Mouse (Mus musculus): Measurements from ENCODE around the gene Trim9. TPM values are rescaled to one million over a fixed set of nuclear protein-coding genes. Genes with fewer than 3 reads are reported as not detected.

The Trim9 gene
- polyA plus RNA-seq, 1 experiment from 2014 or later, result 0.43 TPM

DNA sequence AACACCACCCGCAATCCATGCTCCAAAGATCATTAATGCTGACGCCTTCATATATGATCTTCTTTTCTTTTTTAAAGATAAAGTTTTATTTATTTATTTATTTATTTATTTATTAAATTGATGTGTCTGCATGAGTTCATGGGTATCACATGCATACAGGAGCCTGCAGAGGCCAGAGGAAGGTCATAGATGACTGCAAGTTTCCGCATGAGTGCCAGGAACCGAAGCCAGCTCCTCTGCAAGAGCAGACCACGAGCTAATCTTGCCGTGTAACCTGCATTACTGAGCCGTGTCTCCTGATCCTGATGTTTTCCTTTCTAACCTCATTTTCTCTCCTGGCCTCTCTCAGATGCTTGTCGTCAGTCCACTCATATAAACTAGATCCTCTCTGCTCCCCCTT, 133.1 kb downstream of the Trim9 start:
- no peak overlapping the region for H3K4me2 ChIP-seq (replicated peaks; ENCODE audit: low read depth, low read length)
- H3K4me1 ChIP-seq (ENCODE audit: insufficient read depth, low read depth, low read length), result no peaks in the 10 kb centered on the region
- TF ChIP-seq CTCF (IDR thresholded peaks at IDR 0.05) (no peak), EP300 (IDR thresholded peaks at IDR 0.05) (no peak)
- H3K27ac ChIP-seq (ENCODE audit: low read length), result no peak overlapping the region
- no peaks in the 10 kb centered on the region for H3K27me3 ChIP-seq (replicated peaks; ENCODE audit: insufficient read depth, low read length)
- WGBS, result 83% methylated on average over 8 of the region's 8 CpGs
- no peaks in the 10 kb centered on the region for H3K9me3 ChIP-seq (ENCODE audit: low read length)
- H3K9ac ChIP-seq (replicated peaks; ENCODE audit: low read depth), result no peak overlapping the region
- DNase-seq (ENCODE audit: low spot score), result no peak
- peaks cover 3% of the 10 kb centered on the region; the same call in 1 of the 2 replicates for H3K36me3 ChIP-seq (ENCODE audit: insufficient read depth, low read length)
- H3K4me3 ChIP-seq (ENCODE audit: low read depth, low read length), result no peak overlapping the region
- ATAC-seq, result no peak

DNA sequence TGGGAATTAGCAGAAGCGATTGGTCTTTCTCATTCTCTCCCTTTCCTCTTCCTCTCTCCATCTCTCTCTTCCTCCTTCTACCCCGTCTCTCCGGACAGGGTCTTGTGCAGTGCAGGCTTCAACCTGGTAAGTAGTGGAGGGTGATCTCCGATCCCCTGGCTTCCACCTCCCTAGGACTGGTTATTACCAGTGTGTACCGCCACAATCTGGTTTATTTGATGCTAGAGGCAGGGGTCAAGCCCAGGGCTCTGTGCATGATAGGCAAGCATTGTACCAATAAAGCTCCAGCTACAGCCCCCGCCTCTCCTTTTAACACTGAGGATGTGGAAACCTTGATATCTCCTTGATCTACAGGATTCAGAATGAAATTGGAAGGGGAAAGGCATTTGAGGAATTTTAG, 133.8 kb downstream of the Trim9 start:
- Histone ChIP-seq H3K4me2 (replicated peaks; ENCODE audit: low read depth, low read length) (no peak overlapping the region), H3K36me3 (ENCODE audit: insufficient read depth, low read length) (peaks cover 7% of the 10 kb centered on the region; the same call in 1 of the 2 replicates), H3K4me3 (ENCODE audit: low read depth, low read length) (no peak overlapping the region), H3K9ac (replicated peaks; ENCODE audit: low read depth) (no peak overlapping the region), H3K9me3 (ENCODE audit: low read length) (no peaks in the 10 kb centered on the region), H3K4me1 (ENCODE audit: insufficient read depth, low read depth, low read length) (no peaks in the 10 kb centered on the region), H3K27ac (ENCODE audit: low read length) (no peak overlapping the region), H3K27me3 (replicated peaks; ENCODE audit: insufficient read depth, low read length) (no peaks in the 10 kb centered on the region)
- 81% methylated on average over 6 of the region's 6 CpGs for WGBS
- no peak for ATAC-seq
- DNase-seq (ENCODE audit: low spot score), result no peak
- TF ChIP-seq CTCF (IDR thresholded peaks at IDR 0.05), result no peak
- no peak for TF ChIP-seq EP300 (IDR thresholded peaks at IDR 0.05)

DNA sequence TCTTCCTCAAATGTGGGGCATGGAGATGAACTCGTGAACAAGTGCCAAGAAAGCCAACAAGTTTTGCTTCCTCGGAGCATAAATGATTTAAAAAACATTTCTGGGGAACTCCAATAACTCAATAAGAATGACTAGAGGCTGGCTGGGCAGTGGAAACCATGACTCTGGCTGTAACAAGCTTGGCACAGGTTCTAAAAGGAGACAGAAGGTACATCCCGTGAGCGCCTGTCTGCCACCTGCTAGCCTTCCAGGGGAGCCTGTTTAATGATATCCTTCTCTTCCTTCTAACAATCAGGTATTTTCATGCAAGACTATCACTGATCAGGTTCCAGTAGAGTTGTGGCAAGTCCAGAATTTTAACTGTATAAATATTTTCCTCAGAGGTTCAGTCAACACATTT, 134.9 kb downstream of the Trim9 start:
- DNase-seq (ENCODE audit: low spot score), result no peak
- no peaks in the 10 kb centered on the region for H3K27me3 ChIP-seq (replicated peaks; ENCODE audit: insufficient read depth, low read length)
- H3K9me3 ChIP-seq (ENCODE audit: low read length), result no peaks in the 10 kb centered on the region
- H3K9ac ChIP-seq (replicated peaks; ENCODE audit: low read depth), result no peak overlapping the region
- H3K4me3 ChIP-seq (ENCODE audit: low read depth, low read length), result no peak overlapping the region
- H3K4me2 ChIP-seq (replicated peaks; ENCODE audit: low read depth, low read length), result no peak overlapping the region
- H3K4me1 ChIP-seq (ENCODE audit: insufficient read depth, low read depth, low read length), result no peaks in the 10 kb centered on the region
- no peak for TF ChIP-seq EP300 (IDR thresholded peaks at IDR 0.05)
- no peak for TF ChIP-seq CTCF (IDR thresholded peaks at IDR 0.05)
- H3K36me3 ChIP-seq (ENCODE audit: insufficient read depth, low read length), result 0 out of 2 replicates have a peak, but pooled peaks cover 15% of the 10 kb centered on the region
- no peak for ATAC-seq
- no peak overlapping the region for H3K27ac ChIP-seq (ENCODE audit: low read length)
- WGBS, result 84% methylated on average over 4 of the region's 4 CpGs

GRCm38 (mm10) chr12:70208214-70208613, 139.2 kb downstream of the Trim9 start:
- H3K4me1 ChIP-seq (ENCODE audit: insufficient read depth, low read depth, low read length), result no peaks in the 10 kb centered on the region
- ATAC-seq (no peak), DNase-seq (ENCODE audit: low spot score) (no peak)
- H3K27ac ChIP-seq (ENCODE audit: low read length), result no peak overlapping the region
- peaks cover 26% of the 10 kb centered on the region; the same call in 1 of the 2 replicates for H3K36me3 ChIP-seq (ENCODE audit: insufficient read depth, low read length)
- no peak overlapping the region for H3K4me2 ChIP-seq (replicated peaks; ENCODE audit: low read depth, low read length)
- TF ChIP-seq EP300 (IDR thresholded peaks at IDR 0.05), result no peak
- TF ChIP-seq CTCF (IDR thresholded peaks at IDR 0.05), result no peak
- H3K9me3 ChIP-seq (ENCODE audit: low read length), result no peaks in the 10 kb centered on the region
- no peak overlapping the region for H3K9ac ChIP-seq (replicated peaks; ENCODE audit: low read depth)
- no peak overlapping the region for H3K4me3 ChIP-seq (ENCODE audit: low read depth, low read length)
- no peaks in the 10 kb centered on the region for H3K27me3 ChIP-seq (replicated peaks; ENCODE audit: insufficient read depth, low read length)
- WGBS, result 63% methylated on average over 5 of the region's 5 CpGs

- Histone ChIP-seq H3K27me3 (replicated peaks; ENCODE audit: insufficient read depth, low read length) (no peaks in the 10 kb centered on the region), H3K9ac (replicated peaks; ENCODE audit: low read depth) (no peak overlapping the region), H3K4me3 (ENCODE audit: low read depth, low read length) (no peak overlapping the region), H3K9me3 (ENCODE audit: low read length) (no peaks in the 10 kb centered on the region), H3K36me3 (ENCODE audit: insufficient read depth, low read length) (peaks cover 40% of the 10 kb centered on the region; the same call in 1 of the 2 replicates), H3K27ac (ENCODE audit: low read length) (no peak overlapping the region), H3K4me2 (replicated peaks; ENCODE audit: low read depth, low read length) (no peak overlapping the region), H3K4me1 (ENCODE audit: insufficient read depth, low read depth, low read length) (no peaks in the 10 kb centered on the region)
- TF ChIP-seq CTCF (IDR thresholded peaks at IDR 0.05), result no peak
- no peak for TF ChIP-seq EP300 (IDR thresholded peaks at IDR 0.05)
- no peak for DNase-seq (ENCODE audit: low spot score)
- 79% methylated on average over 8 of the region's 8 CpGs for WGBS
- no peak for ATAC-seq
Measured at GRCm38 (mm10) chr12:70204433-70204832, 143.0 kb downstream of the Trim9 start.

GRCm38 (mm10) chr12:70201926-70202529, 145.4 kb downstream of the Trim9 start:
- no peak for TF ChIP-seq EP300 (IDR thresholded peaks at IDR 0.05)
- TF ChIP-seq CTCF (IDR thresholded peaks at IDR 0.05), result peak; percentile 50
- 75% methylated on average over 5 of the region's 5 CpGs for WGBS
- no peak overlapping the region for H3K4me3 ChIP-seq (ENCODE audit: low read depth, low read length)
- DNase-seq (ENCODE audit: low spot score) (no peak), ATAC-seq (no peak)
- peaks cover 42% of the 10 kb centered on the region for H3K36me3 ChIP-seq (ENCODE audit: insufficient read depth, low read length)
- H3K9me3 ChIP-seq (ENCODE audit: low read length), result no peaks in the 10 kb centered on the region
- H3K27ac ChIP-seq (ENCODE audit: low read length), result no peak overlapping the region
- H3K4me2 ChIP-seq (replicated peaks; ENCODE audit: low read depth, low read length), result no peak overlapping the region
- H3K4me1 ChIP-seq (ENCODE audit: insufficient read depth, low read depth, low read length), result no peaks in the 10 kb centered on the region
- H3K9ac ChIP-seq (replicated peaks; ENCODE audit: low read depth), result no peak overlapping the region
- H3K27me3 ChIP-seq (replicated peaks; ENCODE audit: insufficient read depth, low read length), result no peaks in the 10 kb centered on the region

Data from lung, postnatal 0 days (tissue).